Mouse (Mus musculus) left cerebral cortex, adult 8-10 months (tissue): ENCODE data around the gene Bpifa1. TPM values are rescaled to one million over a fixed set of nuclear protein-coding genes. Genes with fewer than 3 reads are reported as not detected.
A peak's percentile ranks its signal among the peaks of the same experiment; 100 is the strongest.
"Not testable (repeated sequence)": the region's sequence is repeated elsewhere in the genome, so short reads cannot be mapped to it uniquely, and the experiment has no call there.

Source experiments
- DNase-seq, 2 experiments: peaks; one replicate each; pipeline ENCODE4 v3.0.0; 2022; ENCODE audit warnings: low spot score in 2 of 2
- total RNA-seq, 4 experiments: library from RNA; stranded (reverse); gene quantifications; 2 replicates each; pipeline ENCODE4 v1.2.4; 2022

The Bpifa1 gene
- not detected for total RNA-seq

DNA sequence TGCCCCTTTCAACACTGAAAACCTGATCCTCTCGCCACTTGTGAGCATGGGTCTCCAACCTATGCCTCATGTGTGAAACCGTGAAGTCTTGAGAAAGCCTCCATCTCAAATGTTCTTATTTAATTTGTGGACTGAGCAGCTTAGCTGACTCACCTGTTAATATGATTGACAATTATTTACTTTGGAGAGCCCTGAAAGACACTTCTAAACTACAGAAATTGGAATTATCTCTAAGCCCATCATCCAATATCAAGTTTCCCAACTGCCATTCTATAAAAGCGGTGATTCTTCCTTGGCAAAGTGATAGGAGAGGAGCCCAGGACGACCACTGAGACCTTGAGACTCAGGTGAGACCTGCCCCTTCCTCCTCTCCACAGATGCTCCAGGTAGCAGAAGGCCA is at the start of gene Bpifa1:
Gene Bpifa1, plus strand, starts transcription at position 301 of the 400 bp plus-strand sequence.
- DNase-seq, result no peak

DNA sequence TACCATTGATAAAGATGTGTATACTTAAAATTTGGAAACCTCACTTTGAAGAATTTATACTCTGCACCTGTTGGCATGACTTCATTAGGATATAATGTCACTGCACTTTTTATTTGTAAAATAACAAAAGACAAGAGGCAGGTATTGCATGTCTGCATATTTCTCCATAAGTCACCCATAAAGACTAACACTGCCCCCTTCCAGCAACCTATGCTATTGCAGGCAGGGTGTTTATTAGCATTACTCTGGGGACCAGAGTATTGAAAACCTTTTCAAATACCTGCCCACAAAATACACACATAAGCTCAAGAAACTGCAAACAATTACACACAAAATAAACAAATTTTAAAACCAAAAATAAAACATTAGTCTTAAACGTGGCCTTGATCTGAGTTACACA is 44.9 kb upstream of the Bpifa1 start:
- DNase-seq, result no peak

DNA sequence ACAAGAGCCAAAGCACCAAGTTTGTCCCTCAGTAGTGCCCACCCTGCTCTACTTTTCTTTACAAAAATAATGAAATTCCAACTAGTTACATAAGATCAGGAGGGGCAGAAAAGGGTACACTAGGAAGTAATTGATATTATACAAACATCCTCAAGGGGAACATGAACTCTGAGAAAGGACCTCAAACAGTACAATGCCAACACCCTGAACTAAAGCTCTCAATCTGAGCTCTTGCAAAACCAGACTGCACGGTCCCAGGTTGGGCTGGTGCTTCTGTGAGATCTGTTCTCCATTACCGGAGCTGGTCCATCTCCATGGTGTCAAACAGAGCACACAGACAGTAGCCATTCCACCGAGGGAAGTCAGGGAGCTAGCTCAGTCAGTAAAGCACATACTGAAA is 25.3 kb upstream of the Bpifa1 start:
- no peak for DNase-seq

DNA sequence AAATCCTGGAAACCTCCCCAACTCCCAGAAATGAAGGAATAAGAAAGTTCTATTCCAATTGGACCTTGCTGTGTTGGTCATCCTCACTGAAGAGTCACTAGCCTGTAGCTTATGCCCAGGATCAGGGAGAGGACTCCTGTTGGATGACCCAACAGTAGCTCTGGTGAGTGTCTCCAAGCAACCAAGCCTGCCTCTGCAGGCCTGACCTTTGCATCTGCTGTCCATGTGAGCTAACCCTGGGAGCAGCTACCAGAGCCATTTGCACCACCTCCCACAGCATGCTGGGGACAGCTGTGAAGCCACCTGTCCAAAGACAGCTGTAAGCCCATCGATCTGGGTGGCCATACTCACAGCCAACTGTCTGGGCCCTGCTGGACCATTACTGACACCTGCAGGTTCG is 12.6 kb upstream of the Bpifa1 start, which contains the start of gene Bpifa3:
Gene Bpifa3, plus strand, starts transcription at position 217 of the 400 bp plus-strand sequence.
- no peak for DNase-seq

DNA sequence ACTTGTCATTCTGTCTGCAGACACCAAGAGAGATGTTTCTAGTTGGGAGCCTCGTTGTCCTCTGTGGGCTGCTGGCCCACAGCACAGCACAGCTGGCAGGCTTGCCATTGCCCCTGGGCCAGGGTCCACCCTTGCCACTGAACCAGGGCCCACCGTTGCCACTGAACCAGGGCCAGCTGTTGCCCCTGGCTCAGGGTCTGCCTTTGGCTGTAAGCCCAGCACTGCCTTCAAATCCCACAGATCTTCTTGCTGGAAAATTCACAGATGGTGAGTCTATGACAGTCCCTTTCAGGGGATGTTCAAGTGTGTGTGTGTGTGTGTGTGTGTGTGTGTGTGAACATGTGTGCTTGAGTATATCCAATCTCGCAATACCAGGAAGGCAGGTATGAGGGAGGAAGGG is 1.1 kb downstream of the Bpifa1 start:
- DNase-seq, result no peak

DNA sequence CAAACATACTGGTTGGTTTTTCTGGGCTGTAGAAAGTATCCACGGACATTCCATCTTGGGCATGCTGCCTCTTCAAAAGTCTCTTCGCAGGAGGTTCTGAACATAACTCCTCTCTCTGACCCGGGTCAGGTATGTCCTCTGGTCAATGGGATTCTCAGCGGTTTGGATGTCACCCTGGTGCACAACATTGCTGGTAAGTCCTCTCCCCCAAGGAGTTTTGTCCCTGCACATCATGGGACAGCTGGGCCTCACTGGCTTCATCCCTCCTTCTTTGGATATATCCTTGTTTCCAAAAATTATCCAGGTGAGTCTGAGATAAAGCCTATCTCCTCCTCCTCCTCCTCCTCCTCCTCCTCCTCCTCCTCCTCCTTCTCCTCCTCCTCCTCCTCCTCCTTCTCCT is 4.8 kb downstream of the Bpifa1 start:
- DNase-seq, result no peak

DNA sequence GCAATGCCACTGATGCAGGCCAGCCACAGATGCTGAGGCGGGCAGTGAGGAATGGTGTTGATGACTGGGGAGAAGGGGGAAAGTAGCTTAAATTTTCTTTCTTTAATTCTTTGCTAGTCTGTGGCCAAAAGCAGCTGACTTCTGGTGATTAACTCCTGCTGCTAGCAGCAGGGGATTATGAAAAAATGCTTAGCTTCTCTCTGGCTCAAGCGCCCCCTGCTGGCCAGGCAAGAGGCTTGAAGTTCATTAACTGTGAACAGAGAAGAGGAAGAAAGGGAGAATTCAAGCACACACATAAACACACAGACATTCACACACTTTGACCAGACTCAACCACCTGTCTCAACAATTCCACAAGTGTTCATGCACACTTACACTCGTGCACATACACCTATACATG is 15.8 kb downstream of the Bpifa1 start:
- no peak for DNase-seq

DNA sequence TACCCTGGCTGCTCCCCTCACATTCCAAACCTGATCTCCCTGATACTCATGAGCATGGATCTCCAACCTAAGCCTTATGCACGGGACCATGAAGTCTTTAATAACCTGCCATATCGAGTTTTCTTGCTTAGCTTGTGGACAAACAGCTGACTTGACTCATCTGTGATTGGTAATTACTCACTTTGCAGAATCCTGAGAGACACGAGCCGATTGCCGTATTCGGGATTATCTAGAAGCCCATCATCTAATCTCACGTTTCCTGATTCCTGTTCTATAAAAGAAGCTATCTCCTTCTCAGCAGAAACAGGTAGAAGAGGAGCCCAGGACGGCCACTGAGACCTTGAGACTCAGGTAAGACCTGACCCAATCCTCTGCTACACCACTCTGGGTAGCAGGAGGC is 19.6 kb downstream of the Bpifa1 start, which contains the start of gene Bpifa5:
Gene Bpifa5, plus strand, starts transcription at position 301 of the 400 bp plus-strand sequence.
- no peak for DNase-seq

DNA sequence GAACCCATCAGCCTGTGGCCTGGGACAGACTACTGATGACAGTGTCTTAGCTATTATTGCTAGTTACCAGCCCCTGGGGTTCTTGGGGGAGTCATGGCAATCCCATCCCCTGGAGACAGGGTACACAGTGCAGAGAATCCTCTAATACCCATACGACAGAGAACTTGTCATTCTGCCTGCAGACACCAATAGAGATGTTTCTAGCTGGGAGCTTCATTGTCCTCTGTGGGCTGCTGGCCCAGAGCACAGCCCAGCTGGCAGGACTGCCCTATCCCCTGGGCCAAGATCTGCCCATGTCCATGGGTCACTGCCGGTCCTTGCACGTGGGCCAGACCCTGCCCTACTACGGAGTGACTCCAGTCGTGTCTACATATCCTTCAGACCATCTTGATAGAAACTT is 20.6 kb downstream of the Bpifa1 start:
- DNase-seq, result no peak

DNA sequence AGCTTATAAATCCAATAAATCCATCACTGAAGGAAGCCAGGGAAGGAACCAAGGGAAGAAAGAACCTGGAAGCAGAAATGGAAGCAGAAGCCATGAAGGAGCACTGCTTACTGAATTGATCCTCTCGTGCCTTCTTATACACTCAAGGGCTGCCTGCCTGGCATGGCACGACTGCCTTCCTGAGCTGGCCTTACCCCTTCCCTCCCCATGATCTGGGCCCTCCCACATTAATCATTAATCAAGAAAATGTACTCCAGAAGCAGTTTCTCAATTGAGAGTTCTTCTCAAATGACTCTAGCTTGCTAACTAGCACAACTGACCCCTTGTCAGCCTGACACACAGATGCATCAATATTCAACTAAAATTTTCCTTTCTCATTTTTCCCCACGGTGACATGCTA is 26.5 kb downstream of the Bpifa1 start:
- no peak for DNase-seq

DNA sequence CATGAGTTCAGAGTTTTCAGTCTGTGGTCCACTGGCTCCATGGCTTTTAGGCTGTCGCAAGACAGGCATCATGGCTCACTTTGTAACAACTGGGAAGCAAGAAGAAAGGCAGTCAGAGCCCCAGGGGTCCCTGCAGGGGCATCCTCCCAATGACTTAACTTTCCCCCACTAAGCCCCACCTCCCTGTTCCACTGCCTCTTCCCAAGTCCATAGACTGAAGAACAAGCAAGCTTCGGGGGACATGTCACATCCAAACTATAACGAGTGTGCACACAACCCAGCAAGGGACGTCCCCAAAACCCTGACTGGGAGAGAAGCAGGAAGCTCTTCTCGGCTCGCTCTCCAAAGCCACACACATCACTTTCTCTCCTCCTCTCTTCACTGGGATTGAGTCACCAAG is 28.9 kb downstream of the Bpifa1 start:
- DNase-seq, result no peak

DNA sequence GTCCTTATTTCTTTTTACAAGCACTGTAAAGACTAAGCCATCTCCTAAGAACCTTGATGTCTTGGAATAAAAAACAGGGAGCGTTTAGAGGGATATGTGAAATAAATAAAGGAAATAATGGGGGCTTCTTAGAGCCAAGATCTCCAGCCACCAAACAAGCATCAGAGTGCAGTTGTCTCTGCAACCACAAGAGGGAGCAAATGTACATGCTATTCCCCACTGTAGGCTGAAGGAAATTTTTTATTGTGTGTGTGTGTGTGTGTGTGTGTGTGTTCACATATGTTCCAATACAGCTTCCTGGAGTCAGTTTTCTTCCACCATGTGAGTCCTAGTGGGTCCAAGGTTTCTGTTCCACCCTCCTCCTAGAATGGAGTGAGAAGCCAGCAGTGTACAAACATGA is 30.6 kb downstream of the Bpifa1 start:
- DNase-seq, result no peak

DNA sequence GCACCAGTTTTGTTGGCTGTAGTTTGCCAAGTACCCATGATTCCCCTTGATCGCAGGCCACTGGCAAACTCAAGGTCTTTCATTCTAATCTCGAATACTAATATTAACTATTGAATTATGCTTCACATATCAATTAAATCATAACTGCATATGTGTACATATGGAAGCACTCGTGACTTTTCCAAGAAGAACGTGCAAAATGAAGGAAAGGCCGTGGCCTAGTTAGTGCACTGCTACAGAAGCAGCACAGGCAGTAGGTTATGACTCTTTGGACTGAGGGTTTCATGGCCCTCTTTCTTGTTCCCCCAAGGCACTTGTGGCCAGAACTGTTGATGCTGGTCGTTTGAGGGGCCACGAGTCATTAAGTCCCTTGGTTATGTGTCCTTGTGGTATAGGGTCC is 39.2 kb downstream of the Bpifa1 start:
- not testable (repeated sequence) for DNase-seq

DNA sequence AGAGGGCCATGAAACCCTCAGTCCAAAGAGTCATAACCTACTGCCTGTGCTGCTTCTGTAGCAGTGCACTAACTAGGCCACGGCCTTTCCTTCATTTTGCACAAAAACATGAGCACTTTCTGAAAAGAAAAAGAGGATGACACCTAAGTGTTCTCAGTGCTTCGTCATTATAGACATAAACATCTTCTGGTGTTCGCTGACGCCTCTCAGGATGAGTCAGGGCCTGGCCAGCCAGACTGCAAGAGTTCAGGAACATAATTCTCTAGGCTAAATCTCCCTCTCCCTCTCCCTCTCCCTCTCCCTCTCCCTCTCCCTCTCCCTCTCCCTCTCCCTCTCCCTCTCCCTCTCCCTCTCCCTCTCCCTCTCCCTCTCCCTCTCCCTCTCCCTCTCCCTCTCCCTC is 40.4 kb downstream of the Bpifa1 start:
- peak in 1 of 2 experiments; percentile 48 for DNase-seq

DNA sequence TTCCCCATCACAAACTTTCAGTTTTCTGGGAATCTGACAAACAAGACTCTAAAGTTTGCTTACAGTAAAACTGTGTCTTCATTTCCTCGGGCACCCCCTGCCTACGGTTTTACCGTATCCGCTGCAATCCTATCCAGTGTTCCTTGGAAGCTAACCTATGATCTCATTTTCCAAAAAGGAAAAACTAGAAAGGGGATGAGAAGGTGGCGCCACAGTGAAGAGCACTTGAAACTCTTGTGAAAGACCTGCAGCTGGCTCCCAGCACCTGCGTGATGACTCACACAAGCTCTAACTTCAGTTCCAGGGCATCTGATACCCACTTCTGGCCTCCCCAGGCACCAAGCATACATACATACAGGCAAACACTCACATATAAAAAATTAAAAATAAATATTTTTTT is 42.6 kb downstream of the Bpifa1 start:
- DNase-seq, result no peak

DNA sequence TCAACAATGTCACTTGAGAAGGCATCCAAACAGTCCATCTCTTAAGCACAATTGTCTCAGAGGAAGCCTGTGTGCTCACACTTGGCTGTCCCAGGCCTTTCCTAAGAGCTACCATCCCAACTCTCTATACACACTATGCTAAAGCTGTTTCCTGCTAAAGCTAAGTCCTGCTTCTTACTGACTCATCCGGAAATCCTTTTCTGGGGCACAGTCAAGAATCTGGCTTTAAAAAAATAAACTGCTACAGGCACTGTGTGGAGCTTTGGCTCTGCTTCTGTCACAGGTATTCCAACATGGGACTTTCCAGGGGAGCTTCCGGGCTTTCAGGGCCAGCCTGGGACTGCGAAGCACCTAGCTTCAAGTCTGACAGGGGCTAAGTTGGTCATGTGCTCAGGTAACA is 43.1 kb downstream of the Bpifa1 start:
- DNase-seq, result no peak

DNA sequence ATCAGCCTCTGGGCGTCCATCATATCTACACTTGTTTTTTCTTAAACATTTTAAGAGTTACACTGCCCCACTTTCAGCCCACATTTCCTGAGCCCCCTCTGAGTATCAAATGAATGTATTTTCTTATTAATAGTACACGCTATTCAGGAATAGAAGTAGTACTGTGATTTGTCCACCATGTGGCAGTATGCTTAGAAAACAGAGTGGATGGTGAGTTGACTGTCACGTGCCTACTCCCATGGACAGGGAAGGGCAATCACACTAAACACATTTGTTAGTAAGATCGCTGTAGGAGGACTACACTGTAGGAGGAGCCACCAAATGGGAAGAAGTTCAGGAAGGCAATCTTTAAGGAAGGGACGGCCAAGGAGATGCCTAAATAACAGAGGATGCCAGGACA is 44.8 kb downstream of the Bpifa1 start:
- DNase-seq, result no peak

DNA sequence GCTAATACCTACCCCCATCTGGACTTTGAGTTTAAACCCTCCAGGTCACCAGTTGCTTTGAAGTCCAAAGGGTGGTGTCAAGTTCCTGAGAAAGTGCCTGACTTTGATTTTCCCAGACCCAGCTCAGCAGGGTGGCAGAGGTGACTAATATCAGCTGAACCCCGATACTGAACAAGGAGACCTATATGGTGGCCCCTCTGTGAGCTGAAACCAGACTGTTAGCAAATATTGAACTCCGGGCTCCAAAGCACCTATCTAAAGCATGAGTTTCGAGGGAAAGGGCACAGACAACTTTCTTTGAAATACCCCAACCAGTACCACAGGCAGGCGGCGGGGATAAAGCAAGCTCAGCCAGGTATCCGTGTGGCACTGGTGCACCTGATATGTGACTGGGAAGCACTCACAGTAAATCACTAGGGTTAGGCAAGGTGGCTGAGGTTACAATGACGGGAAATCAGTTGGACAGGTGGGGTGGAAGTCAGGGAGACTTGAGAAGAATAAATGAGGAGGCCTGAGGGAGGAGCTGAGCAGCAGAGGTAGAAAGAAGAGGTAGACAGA is 47.3 kb downstream of the Bpifa1 start:
- DNase-seq, result no peak

DNA sequence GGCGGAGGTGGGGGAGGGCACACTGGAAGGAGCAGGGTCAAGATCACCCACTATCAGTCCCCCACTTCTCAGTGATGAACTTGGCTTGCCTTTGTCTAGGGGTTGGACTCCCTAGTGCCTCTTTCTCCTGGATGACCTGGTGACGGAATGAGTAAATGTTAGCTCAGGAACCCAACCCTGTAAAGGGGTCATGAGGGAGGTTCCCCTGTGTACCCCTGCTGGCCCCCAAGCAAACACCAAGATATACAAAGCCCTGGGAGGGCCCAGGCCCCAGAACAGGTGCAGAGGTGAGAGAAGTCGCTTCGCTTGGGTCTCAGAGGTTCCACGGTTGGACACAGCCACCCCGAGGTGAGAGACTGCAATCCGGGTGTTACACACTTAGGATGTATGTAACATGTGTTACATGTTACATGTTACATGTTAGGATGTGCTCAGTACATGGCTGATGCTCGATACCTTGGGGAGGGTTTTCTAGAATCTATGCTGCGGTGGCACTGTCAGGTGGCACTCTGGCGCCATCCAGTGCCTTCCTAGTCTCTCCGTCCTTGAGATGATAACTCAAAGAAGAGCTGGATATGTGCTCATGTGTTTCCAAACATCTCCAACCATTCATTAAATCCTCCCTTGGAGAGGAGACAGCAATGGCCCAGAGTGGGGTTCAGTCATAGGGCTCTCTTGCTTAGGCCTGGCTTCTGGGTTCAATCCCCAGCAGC is 48.0 kb downstream of the Bpifa1 start, which contains the start of gene Bpifb1:
Gene Bpifb1, plus strand, starts transcription at position 273 of the 713 bp plus-strand sequence.
- DNase-seq, result no peak

DNA sequence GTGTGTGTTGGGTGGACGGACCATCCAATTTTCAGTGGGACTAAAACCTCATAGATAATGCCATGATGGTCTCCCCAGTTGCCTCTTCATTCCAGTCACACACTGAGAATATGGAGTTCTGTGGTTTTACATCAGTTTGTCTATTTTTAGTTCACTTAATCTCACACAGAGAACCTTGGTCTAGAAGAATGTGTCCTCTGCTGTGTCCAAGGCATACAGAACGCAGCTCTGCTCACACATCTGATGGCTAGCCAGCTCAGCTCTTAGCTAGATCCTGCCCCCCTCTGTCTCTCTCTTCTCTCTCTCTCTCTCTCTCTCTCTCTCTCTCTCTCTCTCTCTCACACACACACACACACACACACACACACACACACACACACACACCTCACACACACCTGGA is 49.5 kb downstream of the Bpifa1 start:
- no peak for DNase-seq

DNA sequence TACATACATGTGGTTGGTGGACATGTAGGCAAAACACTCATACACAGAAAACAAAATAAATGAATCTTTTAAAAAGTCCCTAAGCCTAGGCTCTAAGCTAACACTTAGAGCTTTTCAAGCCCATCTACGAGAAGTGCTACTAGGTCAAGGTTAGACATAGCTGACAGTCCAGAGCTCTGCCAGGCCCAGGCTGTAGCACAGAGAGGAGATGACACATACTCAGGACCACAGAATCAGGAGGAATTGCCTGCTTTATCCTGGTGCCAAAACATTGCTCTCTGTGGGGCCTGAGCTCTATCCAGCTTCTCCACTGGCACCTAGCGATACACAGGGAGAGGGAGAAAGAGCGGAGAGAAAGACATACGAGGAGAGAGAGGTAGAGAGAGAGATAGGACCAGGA is 50.4 kb downstream of the Bpifa1 start:
- no peak for DNase-seq

DNA sequence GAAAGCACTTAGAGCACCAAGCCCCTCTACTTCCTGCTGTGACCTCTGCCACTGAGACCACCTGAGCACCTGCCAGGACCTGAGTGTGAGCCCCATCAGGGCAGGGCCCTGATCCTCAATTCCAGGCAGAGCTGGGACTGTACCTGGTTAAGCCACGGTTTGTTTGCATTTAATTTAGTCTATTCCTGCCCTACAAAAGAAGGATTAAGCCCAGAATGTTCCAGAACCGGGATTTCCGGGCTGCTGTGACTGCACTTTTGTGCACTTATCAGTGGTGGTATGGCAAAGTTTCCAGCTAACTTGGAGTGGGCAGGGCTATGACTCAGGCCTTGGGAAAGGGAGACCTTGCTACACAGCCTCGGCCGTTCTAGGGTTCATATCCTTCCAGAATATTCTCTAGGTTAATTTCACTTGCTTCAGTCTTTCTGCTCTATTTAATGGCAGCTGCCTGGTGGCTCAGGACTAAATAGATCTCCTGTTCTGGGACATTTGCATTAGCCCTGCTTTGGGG is 51.4 kb downstream of the Bpifa1 start:
- DNase-seq, result no peak

DNA sequence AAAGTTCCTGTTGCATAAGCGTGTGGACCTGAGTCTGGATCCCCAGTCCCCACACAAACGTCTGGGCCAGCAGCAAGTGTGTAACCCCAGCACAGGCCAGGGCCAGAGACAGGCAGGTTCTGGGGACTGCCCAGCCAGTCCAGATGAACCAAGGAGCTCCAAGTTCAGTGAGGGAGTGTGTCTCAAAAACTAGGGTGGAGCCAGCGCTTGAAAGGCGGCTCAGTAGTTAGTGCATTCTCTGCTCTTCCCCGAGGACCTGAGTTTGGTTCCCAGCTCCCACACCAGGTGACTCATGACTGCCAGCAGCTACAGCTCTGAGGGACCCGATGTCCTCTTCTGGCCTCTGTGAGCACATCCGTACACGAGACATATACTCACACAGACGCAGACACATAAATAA is 54.4 kb downstream of the Bpifa1 start:
- DNase-seq, result no peak
